Comparison of ENCODE assay signal across 1 mouse cellular context in the genomic region with DNA sequence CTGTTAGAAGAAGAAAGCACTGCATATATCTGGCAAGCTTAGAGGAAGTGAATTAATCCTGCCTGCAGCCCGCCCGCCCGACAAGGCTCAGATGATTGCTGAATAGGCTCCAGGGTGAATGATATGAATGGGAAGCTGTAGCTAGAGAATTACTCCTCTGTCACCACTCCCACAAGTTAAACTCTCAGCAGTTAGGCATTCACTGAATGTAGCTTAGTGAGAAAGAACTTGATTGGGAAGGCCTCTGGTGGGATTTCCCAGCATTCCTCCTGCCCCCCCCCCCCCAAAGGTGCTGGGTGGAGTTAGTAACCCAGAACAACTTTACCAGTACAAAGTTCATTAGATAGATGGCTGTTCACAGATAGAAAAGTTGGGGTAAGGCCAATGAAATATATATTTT.
TF ChIP-seq lines count a peak whose summit lies in the region.

No protein-coding gene starts in this region.

TF ChIP-seq in ES-E14, 5 proteins besides CTCF, POLR2A, EP300 and RAD21 (continued from another document):
- no peak for TF ChIP-seq MAFK (IDR thresholded peaks at IDR 0.05; ENCODE audit: insufficient read depth, low read depth, low read length)
- no peak for TF ChIP-seq HCFC1 (IDR thresholded peaks at IDR 0.05; ENCODE audit: borderline replicate concordance, insufficient read depth, low read length)
- no peak for TF ChIP-seq ZNF384 (IDR thresholded peaks at IDR 0.05; ENCODE audit: low read depth, low read length)
